Mouse (Mus musculus) bone marrow, adult 2 months (tissue): ENCODE measurements at regions not wholly inside any gene's neighbourhood (a gene's known extent, or its start where the extent isn't known, plus 50 kb on each side); places are given as distances from the start of the nearest gene placed in this dataset.

Experiments
- CTCF ChIP-seq: fragments of 200-500 bp; IDR thresholded peaks from 2 replicates; pipeline ENCODE4 v1.5.1; 2011; ENCODE audit warnings: low read length, control low read depth; ENCODE audit not compliant: control insufficient read depth, insufficient read depth
- POLR2A ChIP-seq: fragments of 200-500 bp; IDR thresholded peaks from 2 replicates; pipeline ENCODE4 v1.6.1; 2011; ENCODE audit warnings: low read depth, mild to moderate bottlenecking, control low read depth, low read length, borderline replicate concordance; ENCODE audit not compliant: control insufficient read depth

DNA sequence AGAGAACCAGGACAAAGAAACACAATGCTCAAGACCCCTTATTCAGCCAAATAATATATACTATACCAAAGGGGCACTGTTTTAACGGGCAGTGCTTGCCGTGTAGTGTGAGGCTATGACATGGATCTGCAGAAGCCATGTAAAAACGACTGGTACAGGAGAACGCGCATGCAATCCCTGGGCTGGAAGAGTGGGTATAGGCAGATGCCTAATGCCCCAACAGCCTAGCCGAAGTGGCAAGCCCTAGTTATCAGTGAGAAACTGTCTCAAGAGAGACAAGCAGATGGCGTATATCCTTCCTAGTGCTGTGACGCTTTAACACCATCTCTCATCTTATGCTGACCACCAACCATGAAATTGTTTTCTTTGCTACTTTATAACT lies 262.8 kb downstream of the Ankrd50 start:
- TF ChIP-seq CTCF = no peak
- TF ChIP-seq POLR2A = no peak
